Mouse (Mus musculus) liver, adult 2 months (tissue): ENCODE results near the gene Elp4. TPM values are rescaled to one million over a fixed set of nuclear protein-coding genes. Genes with fewer than 3 reads are reported as not detected.

Experiments used
- DNase-seq: peaks from one replicate; pipeline ENCODE4 v3.0.0-alpha.2; 2011; ENCODE audit warnings: low read depth, low spot score; ENCODE audit errors: extremely low read depth
- H3K27ac ChIP-seq: fragments of 200-500 bp; replicated peaks from 2 replicates; pipeline ENCODE4 v1.5.1; 2012; ENCODE audit warnings: low read depth, mild to moderate bottlenecking, control low read depth, inconsistent platforms, low read length; ENCODE audit not compliant: insufficient read depth
- H3K27me3 ChIP-seq: fragments of 200-500 bp; 2 replicates; pipeline ENCODE4 v1.6.1; 2012; ENCODE audit warnings: mild to moderate bottlenecking, moderate library complexity, low read length, inconsistent platforms; ENCODE audit not compliant: control insufficient read depth, insufficient read depth
- H3K36me3 ChIP-seq: fragments of 200-500 bp; 2 replicates; pipeline ENCODE4 v1.6.1; 2012; ENCODE audit warnings: low read length, inconsistent platforms; ENCODE audit not compliant: control insufficient read depth, insufficient read depth
- H3K4me1 ChIP-seq: fragments of 200-500 bp; 2 replicates; pipeline ENCODE4 v1.6.1; 2011; ENCODE audit warnings: low read length; ENCODE audit not compliant: control insufficient read depth, insufficient read depth
- H3K4me3 ChIP-seq: fragments of 200-500 bp; 2 replicates; pipeline ENCODE4 v1.5.1; 2011; ENCODE audit warnings: low read depth, mild to moderate bottlenecking, control low read depth, low read length, moderate library complexity; ENCODE audit not compliant: insufficient read depth
- H3K79me2 ChIP-seq: fragments of 200-500 bp; 2 replicates; pipeline ENCODE4 v1.6.1; 2012; ENCODE audit warnings: inconsistent platforms, mild to moderate bottlenecking, low read length, moderate library complexity; ENCODE audit not compliant: control insufficient read depth, insufficient read depth
- H3K9ac ChIP-seq: fragments of 200-500 bp; 2 replicates; pipeline ENCODE4 v1.6.1; 2012; ENCODE audit warnings: low read depth, mild to moderate bottlenecking, control low read depth, inconsistent platforms, low read length
- CTCF ChIP-seq: fragments of 200-500 bp; IDR thresholded peaks from 2 replicates; pipeline ENCODE4 v1.5.1; 2011; ENCODE audit warnings: low read depth, low read length, control low read depth
- POLR2A ChIP-seq: fragments of 200-500 bp; IDR thresholded peaks from 2 replicates; pipeline ENCODE4 v1.6.1; 2011; ENCODE audit warnings: low read length, control low read depth; ENCODE audit not compliant: insufficient read depth; ENCODE audit errors: extremely low read depth
- WGBS: fragments of 180-500 bp; shearing (Covaris S2); methylation state at CpG from one replicate; pipeline ENCODE4 v1.1.7; 2018; 5-methylcytosine and 5-hydroxymethylcytosine counted together
- polyA plus RNA-seq: library from polyadenylated mRNA; depleted of rRNA; stranded (reverse); fragments of >200 nt; gene quantifications from 2 replicates; pipeline ENCODE4 v1.2.3, GENCODE M21; 2012
- total RNA-seq: library from RNA; depleted of rRNA; stranded (reverse); fragments of >200 nt; gene quantifications from 2 replicates; pipeline ENCODE4 v1.2.3, GENCODE M21; 2014

The Elp4 gene
- total and polyA plus RNA-seq, 2 experiments: 7.7 to 16.2 TPM

DNA sequence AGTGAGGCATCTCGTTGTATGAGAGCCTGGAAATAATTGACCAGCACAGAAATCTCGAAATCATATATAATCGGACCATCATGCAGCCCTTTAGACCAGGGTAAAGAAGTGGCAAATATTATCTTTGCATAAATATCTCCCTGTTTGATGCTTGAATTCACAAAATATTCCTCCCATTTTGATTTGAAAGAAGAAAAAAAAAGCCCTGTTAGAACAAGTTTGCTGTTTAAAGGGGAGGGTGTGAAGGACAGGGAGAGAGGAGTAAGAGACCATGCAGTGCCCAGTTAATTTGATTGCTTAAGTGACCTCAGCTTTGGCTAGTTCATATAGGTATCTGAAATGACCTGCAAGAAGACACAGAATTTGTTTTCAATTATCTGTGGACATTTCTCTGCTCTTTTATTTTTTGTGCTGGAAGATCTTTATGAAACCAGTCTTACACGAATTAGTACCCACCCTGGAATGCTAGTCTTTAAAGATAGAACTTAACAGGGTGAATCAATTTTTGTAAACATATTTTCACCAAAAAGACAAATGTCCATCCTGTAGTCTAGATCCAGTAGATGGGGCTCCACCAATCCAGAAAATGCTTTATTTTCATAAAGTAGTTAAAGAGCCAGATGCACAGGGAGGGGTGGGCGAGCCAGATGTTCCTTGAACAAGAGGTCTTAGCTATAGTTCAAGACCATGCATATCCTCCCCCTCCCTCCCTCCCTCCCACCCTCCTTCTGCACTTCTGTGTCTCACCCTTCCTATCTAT is 238.7 kb downstream of the Elp4 start:
- no peak for DNase-seq
- 11% methylated on average over 5 of the region's 5 CpGs for WGBS
- no peaks in the 10 kb centered on the region for H3K79me2 ChIP-seq
- no peak overlapping the region for H3K9ac ChIP-seq
- no peak for TF ChIP-seq POLR2A
- no peak for TF ChIP-seq CTCF
- H3K36me3 ChIP-seq: no peaks in the 10 kb centered on the region
- no peak overlapping the region for H3K4me3 ChIP-seq
- H3K27ac ChIP-seq: no peak overlapping the region
- peaks cover 43% of the 10 kb centered on the region for H3K27me3 ChIP-seq
- H3K4me1 ChIP-seq: no peaks in the 10 kb centered on the region

DNA sequence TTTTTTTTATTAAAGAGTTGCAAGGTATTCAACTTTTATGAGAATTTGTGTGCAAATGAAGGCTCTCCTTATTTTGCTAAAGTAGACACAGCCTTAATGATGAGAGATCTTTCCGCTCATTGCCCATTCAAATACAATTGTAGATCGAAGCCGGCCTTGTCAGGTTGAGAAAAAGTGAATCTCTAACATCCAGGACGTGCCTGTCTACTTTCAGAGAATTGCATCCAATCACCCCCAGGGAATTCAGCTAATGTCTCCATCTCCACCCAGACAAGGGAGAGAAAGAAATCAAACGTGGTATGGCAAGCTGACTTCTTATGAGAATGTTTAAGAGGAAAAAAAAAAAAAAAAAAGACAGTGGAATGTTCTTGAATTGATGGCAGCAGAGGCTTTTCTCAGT is 239.4 kb downstream of the Elp4 start:
- Histone ChIP-seq H3K36me3 (no peaks in the 10 kb centered on the region), H3K4me1 (no peaks in the 10 kb centered on the region), H3K27ac (no peak overlapping the region), H3K79me2 (no peaks in the 10 kb centered on the region), H3K27me3 (peaks cover 45% of the 10 kb centered on the region), H3K9ac (no peak overlapping the region), H3K4me3 (no peak overlapping the region)
- no peak for TF ChIP-seq POLR2A
- no peak for TF ChIP-seq CTCF
- no peak for DNase-seq
- WGBS: 15% methylated on average over 5 of the region's 5 CpGs

DNA sequence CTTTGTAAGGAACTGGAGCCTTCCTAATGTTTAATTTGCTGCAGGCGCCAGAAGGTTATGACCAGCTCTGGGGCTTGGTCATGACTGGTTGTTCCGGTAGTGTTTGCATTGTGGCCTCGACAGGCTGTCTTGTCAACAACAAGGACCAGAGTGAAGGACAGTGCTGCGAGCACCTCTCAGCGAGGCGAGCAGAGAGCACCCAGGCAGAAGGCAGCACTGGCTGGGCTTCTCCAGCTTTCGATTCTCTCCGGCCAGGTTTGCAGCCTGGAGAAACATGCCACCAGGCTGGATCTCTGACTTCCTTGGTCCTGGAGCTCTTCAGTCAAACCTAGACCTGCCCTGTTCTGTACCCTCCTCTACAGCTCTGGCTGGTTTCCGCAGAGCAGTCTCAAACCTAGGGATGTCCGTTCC is 241.3 kb downstream of the Elp4 start:
- TF ChIP-seq CTCF (no peak), POLR2A (no peak)
- Histone ChIP-seq H3K79me2 (no peaks in the 10 kb centered on the region), H3K9ac (no peak overlapping the region), H3K4me1 (no peaks in the 10 kb centered on the region), H3K27me3 (peaks cover 34% of the 10 kb centered on the region), H3K36me3 (no peaks in the 10 kb centered on the region), H3K4me3 (no peak overlapping the region), H3K27ac (no peak overlapping the region)
- DNase-seq: no peak
- 3% methylated on average over 10 of the region's 10 CpGs for WGBS

GRCm38 (mm10) chr2:105662606-105663005 is 241.8 kb downstream of the Elp4 start:
- TF ChIP-seq POLR2A: no peak
- TF ChIP-seq CTCF: no peak
- Histone ChIP-seq H3K9ac (no peak overlapping the region), H3K79me2 (no peaks in the 10 kb centered on the region), H3K27me3 (peaks cover 30% of the 10 kb centered on the region), H3K36me3 (no peaks in the 10 kb centered on the region), H3K27ac (no peak overlapping the region), H3K4me3 (no peak overlapping the region), H3K4me1 (no peaks in the 10 kb centered on the region)
- no peak for DNase-seq
- WGBS: 11% methylated on average over 7 of the region's 7 CpGs

GRCm38 (mm10) chr2:105662121-105662520 is 242.2 kb downstream of the Elp4 start:
- Histone ChIP-seq H3K4me1 (no peaks in the 10 kb centered on the region), H3K27ac (no peak overlapping the region), H3K79me2 (no peaks in the 10 kb centered on the region), H3K36me3 (no peaks in the 10 kb centered on the region), H3K27me3 (peaks cover 27% of the 10 kb centered on the region), H3K4me3 (no peak overlapping the region), H3K9ac (no peak overlapping the region)
- DNase-seq: no peak
- 11% methylated on average over 16 of the region's 16 CpGs for WGBS
- TF ChIP-seq POLR2A (no peak), CTCF (no peak)

- Histone ChIP-seq H3K27me3 (peaks cover 27% of the 10 kb centered on the region), H3K4me3 (no peak overlapping the region), H3K36me3 (no peaks in the 10 kb centered on the region), H3K9ac (no peak overlapping the region), H3K4me1 (no peaks in the 10 kb centered on the region), H3K27ac (no peak overlapping the region), H3K79me2 (no peaks in the 10 kb centered on the region)
- TF ChIP-seq POLR2A (no peak), CTCF (no peak)
- 5% methylated on average over 18 of the region's 18 CpGs for WGBS
- no peak for DNase-seq
Measured at GRCm38 (mm10) chr2:105661623-105662066, 242.7 kb downstream of the Elp4 start.
